Mouse (Mus musculus) urinary bladder, postnatal 0 days (tissue): ENCODE results near the gene Scgb2b26. TPM values are rescaled to one million over a fixed set of nuclear protein-coding genes. Genes with fewer than 3 reads are reported as not detected.

Source experiments
- polyA plus RNA-seq: library from polyadenylated mRNA; unstranded; fragments of >200 nt; fragmentation: Nextera tagmentation; extraction: Ambion mirVana; gene quantifications from 2 replicates; pipeline ENCODE4 v1.2.1, GENCODE M21; 2015

The Scgb2b26 gene
- not detected in 2 replicates for polyA plus RNA-seq

GRCm38 (mm10) chr7:33944940-33945339 is at the start of gene Scgb2b26:
TSS of gene Scgb2b26 (minus strand) at chr7:33945040.

Other genes starting within 250 kb of the Scgb2b26 start
- not detected in 2 replicates for gene Scgb2b24, start 205.7 kb downstream of the Scgb2b26 start, polyA plus RNA-seq
- gene Scgb1b24, start 201.2 kb downstream of the Scgb2b26 start, polyA plus RNA-seq: not detected in 2 replicates
- not detected in 2 replicates for gene Scgb2b27, start 68.9 kb upstream of the Scgb2b26 start, polyA plus RNA-seq
- gene Scgb1b27, start 76.4 kb upstream of the Scgb2b26 start, polyA plus RNA-seq: not detected in 2 replicates
- gene Scgb1b30, start 150.4 kb upstream of the Scgb2b26 start, polyA plus RNA-seq: not detected in 2 replicates
- 3.2 and 3.7 TPM in 2 replicates for gene Wtip, start 188.2 kb upstream of the Scgb2b26 start, polyA plus RNA-seq
- gene Uba2, start 224.6 kb upstream of the Scgb2b26 start, polyA plus RNA-seq: 81.1 and 88.7 TPM in 2 replicates